Mouse (Mus musculus) cerebellum, adult 2 months (tissue): Measurements from ENCODE around the gene Gm49378. TPM values are rescaled to one million over a fixed set of nuclear protein-coding genes. Genes with fewer than 3 reads are reported as not detected.

Experiments used
- DNase-seq, 2 experiments: peaks; one replicate each; pipeline ENCODE4 v3.0.0; 2021
- H3K27ac ChIP-seq: fragments of 200-500 bp; 2 replicates; pipeline ENCODE4 v1.5.1; 2012; ENCODE audit warnings: low read length, control low read depth, inconsistent platforms; ENCODE audit not compliant: insufficient read depth
- H3K27me3 ChIP-seq: fragments of 200-500 bp; 2 replicates; pipeline ENCODE4 v1.6.1; 2012; ENCODE audit warnings: inconsistent platforms, mild to moderate bottlenecking, low read length, moderate library complexity; ENCODE audit not compliant: control insufficient read depth, insufficient read depth
- H3K4me1 ChIP-seq: fragments of 200-500 bp; 2 replicates; pipeline ENCODE4 v1.6.1; 2011; ENCODE audit warnings: low read length; ENCODE audit not compliant: control insufficient read depth, insufficient read depth
- H3K4me3 ChIP-seq: fragments of 200-500 bp; replicated peaks from 2 replicates; pipeline ENCODE3; 2011; ENCODE audit warnings: mild to moderate bottlenecking, low read depth, low read length, control low read depth; ENCODE audit not compliant: insufficient read depth
- CTCF ChIP-seq: fragments of 200-500 bp; IDR thresholded peaks from 2 replicates; pipeline ENCODE4 v1.5.1; 2011; ENCODE audit warnings: low read depth, mild to moderate bottlenecking, control low read depth, low read length, moderate library complexity, borderline replicate concordance; ENCODE audit not compliant: insufficient read depth
- POLR2A ChIP-seq: fragments of 200-500 bp; IDR thresholded peaks from 2 replicates; pipeline ENCODE4 v1.6.1; 2011; ENCODE audit warnings: low read length, control low read depth, borderline replicate concordance; ENCODE audit not compliant: insufficient read depth
- WGBS: fragments of 180-500 bp; shearing (Covaris S2); methylation state at CpG from one replicate; pipeline ENCODE4 v1.1.7; 2018; 5-methylcytosine and 5-hydroxymethylcytosine counted together
- polyA plus RNA-seq: library from polyadenylated mRNA; depleted of rRNA; stranded (reverse); fragments of >200 nt; gene quantifications from 2 replicates; pipeline ENCODE4 v1.2.3, GENCODE M21; 2012

Gm49378 gene
- polyA plus RNA-seq, 1 experiment = 4.9 TPM

- DNase-seq = no peak
- Histone ChIP-seq H3K27ac (no peak overlapping the region), H3K4me3 (no peak overlapping the region), H3K4me1 (no peaks in the 10 kb centered on the region), H3K27me3 (no peaks in the 10 kb centered on the region)
- 86% methylated on average over 27 of the region's 27 CpGs for WGBS
- TF ChIP-seq POLR2A = no peak
- no peak for TF ChIP-seq CTCF
Measured at GRCm38 (mm10) chr14:55628077-55628827, 9.4 kb downstream of the Gm49378 start.

DNA sequence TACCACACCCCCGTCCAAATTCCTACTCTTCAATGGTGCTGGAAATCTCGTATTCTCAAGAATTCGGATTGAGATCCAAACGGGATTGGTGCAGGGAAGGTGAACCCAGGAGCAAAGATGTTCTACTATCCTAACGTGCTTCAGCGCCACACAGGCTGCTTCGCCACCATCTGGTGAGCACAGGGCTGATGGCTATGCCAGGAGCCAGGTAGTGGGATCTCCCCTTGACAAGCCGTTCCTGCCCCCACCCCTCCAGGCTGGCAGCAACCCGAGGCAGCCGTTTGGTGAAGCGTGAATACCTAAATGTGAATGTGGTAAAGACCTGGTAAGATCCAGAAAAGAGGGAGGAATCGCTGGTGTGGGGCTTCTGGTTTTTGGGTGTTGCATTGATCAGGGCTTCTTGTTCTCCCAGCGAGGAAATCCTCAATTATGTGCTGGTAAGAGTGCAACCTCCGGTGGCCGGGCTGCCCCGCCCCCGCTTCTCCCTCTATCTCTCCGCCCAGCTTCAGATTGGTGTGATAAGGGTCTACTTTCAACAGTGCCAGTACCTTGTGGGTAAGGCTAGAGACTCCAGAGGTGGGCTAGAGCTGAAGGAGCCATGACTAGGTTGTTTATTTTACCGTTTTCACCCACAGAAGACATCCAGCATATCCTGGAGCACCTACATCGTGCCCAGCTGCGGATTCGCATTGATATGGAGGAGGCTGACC, 19.1 kb downstream of the Gm49378 start:
- Histone ChIP-seq H3K4me3 (peak overlapping the region; percentile 58), H3K27ac (peak overlapping the region; percentile 53), H3K27me3 (no peaks in the 10 kb centered on the region), H3K4me1 (peaks cover 4% of the 10 kb centered on the region; the same call in 1 of the 2 replicates)
- DNase-seq = peak; percentile 44 to 53
- TF ChIP-seq POLR2A = no peak
- TF ChIP-seq CTCF = no peak
- 24% methylated on average over 22 of the region's 22 CpGs for WGBS

DNA sequence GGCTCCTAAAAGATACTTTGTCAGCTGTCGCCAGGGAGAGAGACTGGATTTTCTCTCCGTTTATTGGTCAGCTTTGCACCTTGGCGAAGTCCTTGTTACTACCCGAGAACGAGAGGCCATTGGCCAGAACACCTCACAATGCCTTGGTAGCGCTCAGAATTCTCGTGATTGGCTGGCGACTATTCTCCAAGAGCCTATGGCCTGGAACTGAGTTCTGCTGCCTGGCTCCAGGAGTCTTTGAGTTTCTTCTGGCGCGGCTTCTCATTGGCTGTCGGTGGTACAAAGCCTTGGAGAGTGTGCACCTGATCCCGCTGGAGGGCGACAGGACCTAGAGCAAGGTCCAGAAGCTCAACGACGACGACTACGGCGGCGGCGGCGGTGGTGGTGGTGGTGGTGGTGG, 19.9 kb downstream of the Gm49378 start, which contains the start of gene Rec8:
Gene Rec8 (plus strand): TSS at position 216 of the 400 bp plus-strand sequence.
- H3K4me1 ChIP-seq = peaks cover 4% of the 10 kb centered on the region; the same call in 1 of the 2 replicates
- H3K27ac ChIP-seq = peak within 1 kb of the TSS; percentile 61
- 25% methylated on average over 21 of the region's 21 CpGs for WGBS
- TF ChIP-seq POLR2A = peak; percentile 41; the same call in 1 of the 2 replicates
- TF ChIP-seq CTCF = peak; percentile 23; the same call in 1 of the 2 replicates
- no peaks in the 10 kb centered on the region for H3K27me3 ChIP-seq
- DNase-seq = peak; percentile 68 to 86
- H3K4me3 ChIP-seq = peak within 1 kb of the TSS; percentile 58

DNA sequence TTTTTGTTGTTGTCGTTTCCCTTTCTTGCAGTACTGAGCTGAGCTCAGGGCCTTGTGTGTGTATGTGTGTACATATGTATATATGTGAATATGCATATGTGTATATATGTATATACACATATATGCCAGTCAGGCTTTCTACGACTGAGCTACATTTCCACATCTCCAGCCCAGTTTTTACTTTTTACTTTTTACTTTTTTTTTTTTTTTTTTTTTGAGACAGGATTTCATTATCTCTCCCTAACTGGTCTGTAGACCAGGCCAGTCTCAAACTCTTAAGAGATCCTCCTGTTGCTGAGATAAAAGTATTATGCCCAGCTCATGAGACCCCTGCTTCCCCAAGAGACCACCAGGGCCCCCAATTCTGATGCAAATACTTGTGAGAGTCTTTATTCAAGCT, 20.9 kb downstream of the Gm49378 start:
- Histone ChIP-seq H3K27ac (no peak overlapping the region), H3K4me1 (peaks cover 4% of the 10 kb centered on the region; the same call in 1 of the 2 replicates), H3K27me3 (no peaks in the 10 kb centered on the region), H3K4me3 (no peak overlapping the region)
- DNase-seq = no peak
- WGBS = 90% methylated on average over 2 of the region's 2 CpGs
- TF ChIP-seq CTCF = no peak
- TF ChIP-seq POLR2A = no peak

DNA sequence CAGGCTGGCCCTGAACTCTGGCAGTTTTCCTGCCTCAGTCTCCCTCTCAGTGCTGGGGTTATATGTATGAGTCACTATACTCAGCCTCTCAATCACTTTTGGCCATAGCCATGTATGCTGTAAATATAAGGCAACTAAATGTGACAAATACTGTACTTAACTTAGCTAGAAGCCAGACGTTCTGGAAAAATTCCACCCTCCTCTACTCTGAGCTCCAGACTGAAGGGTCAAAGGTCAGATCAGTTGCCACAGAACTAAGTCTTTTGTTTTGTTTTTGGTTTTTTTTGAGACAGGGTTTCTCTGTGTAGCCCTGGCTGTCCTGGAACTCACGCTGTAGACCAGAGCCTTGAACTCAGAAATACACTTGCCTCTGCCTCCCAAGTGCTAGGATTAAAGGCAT, 21.8 kb downstream of the Gm49378 start:
- no peaks in the 10 kb centered on the region for H3K27me3 ChIP-seq
- H3K4me1 ChIP-seq = peaks cover 4% of the 10 kb centered on the region; the same call in 1 of the 2 replicates
- WGBS = 72% methylated on average over 2 of the region's 2 CpGs
- no peak overlapping the region for H3K27ac ChIP-seq
- TF ChIP-seq POLR2A = no peak
- no peak for TF ChIP-seq CTCF
- no peak for DNase-seq
- no peak overlapping the region for H3K4me3 ChIP-seq

DNA sequence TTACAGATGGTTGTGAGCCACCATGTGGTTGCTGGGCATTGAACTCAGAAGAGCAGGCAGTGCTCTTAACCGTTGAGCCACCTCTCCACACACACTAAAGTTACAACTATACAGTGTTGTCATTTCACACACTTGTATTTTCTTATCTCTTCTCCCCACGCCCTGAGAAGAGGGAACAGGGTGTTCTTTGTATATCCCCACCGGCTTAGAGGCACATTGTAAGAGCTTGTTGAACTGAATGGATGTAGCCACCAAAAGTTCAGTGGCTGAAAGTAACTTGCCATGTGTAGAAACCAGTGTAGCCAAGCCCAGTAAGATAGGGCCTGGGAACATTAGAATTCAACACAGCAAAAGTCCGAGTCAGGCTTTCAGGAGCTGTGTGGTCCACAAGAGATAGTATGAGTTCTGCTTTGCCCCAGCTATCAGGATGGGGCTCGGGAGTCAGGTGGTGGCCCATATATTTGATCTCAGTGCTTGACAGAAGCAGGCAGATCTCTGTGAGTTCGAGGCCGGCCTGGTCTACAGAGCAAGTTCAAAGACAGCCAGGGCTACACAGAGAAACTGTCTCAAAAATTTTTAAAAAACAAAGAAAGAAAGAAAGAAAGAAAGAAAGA, 23.0 kb downstream of the Gm49378 start:
- no peak for DNase-seq
- no peak overlapping the region for H3K27ac ChIP-seq
- TF ChIP-seq POLR2A = no peak
- TF ChIP-seq CTCF = no peak
- H3K4me3 ChIP-seq = no peak overlapping the region
- WGBS = 77% methylated on average over 7 of the region's 7 CpGs
- peaks cover 4% of the 10 kb centered on the region; the same call in 1 of the 2 replicates for H3K4me1 ChIP-seq
- no peaks in the 10 kb centered on the region for H3K27me3 ChIP-seq

DNA sequence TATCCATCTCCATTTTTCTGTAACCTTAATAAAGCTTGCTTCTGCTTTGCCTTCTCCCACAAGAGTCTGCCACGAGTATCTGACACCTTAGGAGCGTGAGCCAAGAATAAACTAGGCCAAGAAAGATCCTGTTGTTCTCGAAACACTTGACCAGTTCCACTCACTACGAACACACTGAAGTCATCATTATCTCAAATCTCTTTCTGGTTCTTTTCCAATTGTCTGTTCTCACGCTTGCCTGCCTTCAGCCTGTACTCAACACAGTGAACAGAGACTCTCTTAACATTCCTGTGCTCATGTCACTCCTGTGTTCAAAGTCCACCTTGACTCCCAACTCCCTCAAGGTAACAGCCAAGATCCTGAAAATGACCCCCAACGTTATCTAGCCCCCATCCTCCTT, 24.3 kb downstream of the Gm49378 start:
- 45% methylated on average over 6 of the region's 6 CpGs for WGBS
- no peak for DNase-seq
- H3K27me3 ChIP-seq = no peaks in the 10 kb centered on the region
- H3K4me1 ChIP-seq = no peaks in the 10 kb centered on the region
- no peak overlapping the region for H3K4me3 ChIP-seq
- H3K27ac ChIP-seq = no peak overlapping the region
- no peak for TF ChIP-seq POLR2A
